Mouse (Mus musculus) activated CD4-positive, CD25-positive, alpha-beta regulatory T cell (primary cell): ENCODE results near the gene Gm49394. TPM values are rescaled to one million over a fixed set of nuclear protein-coding genes. Genes with fewer than 3 reads are reported as not detected.

ENCODE experiments used
- polyA plus RNA-seq, 2 experiments: library from polyadenylated mRNA; unstranded; fragments of 100-300 nt; shearing (Covaris generic); gene quantifications; one replicate each; pipeline ENCODE4 v1.2.1; 2017

Gm49394 gene
- polyA plus RNA-seq: not detected

GRCm38 (mm10) chr7:142669751-142670625 lies at the start of gene Gm49394:
Gene Gm49394, minus strand, starts transcription at chr7:142669942.

GRCm38 (mm10) chr7:142666659-142667058 lies 3.1 kb downstream of the Gm49394 start, which contains the start of gene Igf2:
Gene Igf2, minus strand, starts transcription at chr7:142666816.

Other genes with a start within 250 kb of the Gm49394 start
- under 1 TPM in 1 of 2 experiments, not detected in 1; 0.68 TPM for gene Syt8, start 235.1 kb downstream of the Gm49394 start, polyA plus RNA-seq
- gene Tnni2, start 228.1 kb downstream of the Gm49394 start, polyA plus RNA-seq: under 1 TPM in 1 of 2 experiments, not detected in 1; 0.51 TPM
- 1,000 to 10,000 TPM; 1,045 to 1,500 TPM for gene Lsp1, start 209.1 kb downstream of the Gm49394 start, polyA plus RNA-seq
- gene Tnnt3, start 171.1 kb downstream of the Gm49394 start, polyA plus RNA-seq: 1 to 10 TPM; 2.6 to 3.5 TPM
- gene Mrpl23, start 137.3 kb downstream of the Gm49394 start, polyA plus RNA-seq: 1 to 10 TPM; 4.7 to 8.8 TPM
- not detected for gene Igf2, start 3.1 kb downstream of the Gm49394 start, polyA plus RNA-seq
- gene Ins2, start 73.4 kb upstream of the Gm49394 start, polyA plus RNA-seq: under 1 TPM in 1 of 2 experiments, not detected in 1; 0.86 TPM